Mouse (Mus musculus) CH12.LX (cell line): ENCODE data around the gene Haao. TPM values are rescaled to one million over a fixed set of nuclear protein-coding genes. Genes with fewer than 3 reads are reported as not detected.

ENCODE experiments used
- DNase-seq: peaks from one replicate; pipeline ENCODE4 v3.0.0-alpha.2; 2013; ENCODE audit errors: extremely low read depth
- H3K27ac ChIP-seq: 2 replicates; pipeline ENCODE4 v1.5.1; 2012; ENCODE audit warnings: low read depth, mild to moderate bottlenecking, control low read depth, moderate library complexity; ENCODE audit not compliant: insufficient read depth
- H3K27me3 ChIP-seq: replicated peaks from 2 replicates; pipeline ENCODE3; 2012; ENCODE audit warnings: inconsistent platforms
- H3K36me3 ChIP-seq, 2 experiments: replicated peaks in 1 of 2; 2 replicates each; pipeline versions ENCODE3 to v1.6.1; 2012; ENCODE audit warnings: inconsistent platforms in 1 of 2, low read length in 1 of 2, mild to moderate bottlenecking in 1 of 2, mixed read lengths in 1 of 2, moderate library complexity in 1 of 2; ENCODE audit not compliant: control insufficient read depth in 1 of 2, insufficient read depth in 1 of 2
- H3K4me1 ChIP-seq, 2 experiments: 2 replicates each; pipeline ENCODE4 v1.6.1; 2012; ENCODE audit warnings: inconsistent platforms in 1 of 2, moderate library complexity in 1 of 2; ENCODE audit not compliant: insufficient read depth in 2 of 2, control insufficient read depth in 1 of 2
- H3K4me2 ChIP-seq: 2 replicates; pipeline ENCODE4 v1.6.1; 2012; ENCODE audit warnings: low read depth, mild to moderate bottlenecking, control low read depth; ENCODE audit not compliant: poor library complexity, insufficient read depth, severe bottlenecking
- H3K4me3 ChIP-seq, 3 experiments: fragments of 150-350 bp in 1 of 3; sonication (generic) in 1 of 3; replicated peaks in 1 of 3; 2 replicates each; pipeline versions ENCODE3 to v1.5.1; 2011 to 2012; ENCODE audit warnings: low read depth in 2 of 3, low read length in 2 of 3, mild to moderate bottlenecking in 2 of 3, moderate library complexity in 2 of 3, control low read depth in 1 of 3, improper control_type of control experiment in 1 of 3, inconsistent platforms in 1 of 3, mixed read lengths in 1 of 3; ENCODE audit not compliant: poor library complexity in 1 of 3
- H3K79me2 ChIP-seq: replicated peaks from 2 replicates; pipeline ENCODE4 v1.6.1; 2012; ENCODE audit warnings: mild to moderate bottlenecking, moderate library complexity; ENCODE audit not compliant: control insufficient read depth, poor library complexity, insufficient read depth, severe bottlenecking; ENCODE audit errors: extremely low read depth
- H3K9ac ChIP-seq: 2 replicates; pipeline ENCODE4 v1.6.1; 2012; ENCODE audit warnings: low read depth, mild to moderate bottlenecking, control low read depth, moderate library complexity; ENCODE audit not compliant: insufficient read depth
- H3K9me3 ChIP-seq: replicated peaks from 2 replicates; pipeline ENCODE3; 2012; ENCODE audit warnings: low read length, inconsistent platforms, mixed read lengths
- BHLHE40 ChIP-seq: IDR thresholded peaks from 2 replicates; pipeline ENCODE4 v1.6.1; 2011; ENCODE audit warnings: mild to moderate bottlenecking, low read depth, low read length, improper control_type of control experiment
- CHD1 ChIP-seq: IDR thresholded peaks from 2 replicates; pipeline ENCODE4 v1.6.1; 2012; ENCODE audit warnings: low read depth, low read length, improper control_type of control experiment, inconsistent platforms
- CTCF ChIP-seq, 2 experiments: IDR thresholded peaks in 1 of 2; conservative IDR thresholded peaks in 1 of 2; 2 replicates each; pipeline ENCODE4 v1.5.1; 2011 to 2012; ENCODE audit warnings: low read depth in 2 of 2, low read length in 2 of 2, improper control_type of control experiment in 1 of 2, inconsistent platforms in 1 of 2, mild to moderate bottlenecking in 1 of 2, moderate library complexity in 1 of 2
- E2F4 ChIP-seq: IDR thresholded peaks from 2 replicates; pipeline ENCODE4 v1.6.1; 2011; ENCODE audit warnings: low read depth, low read length, improper control_type of control experiment; ENCODE audit not compliant: insufficient replicate concordance
- ETS1 ChIP-seq: conservative IDR thresholded peaks from 2 replicates; pipeline ENCODE4 v1.6.1; 2012; ENCODE audit warnings: low read depth, mild to moderate bottlenecking, inconsistent platforms, low read length, improper control_type of control experiment, moderate library complexity
- HCFC1 ChIP-seq: IDR thresholded peaks from 2 replicates; pipeline ENCODE4 v1.6.1; 2012; ENCODE audit warnings: low read depth, mild to moderate bottlenecking, inconsistent platforms, low read length, improper control_type of control experiment
- IRF4 ChIP-seq: IDR thresholded peaks from 2 replicates; pipeline ENCODE4 v1.6.1; 2014; ENCODE audit warnings: low read depth, mild to moderate bottlenecking, inconsistent platforms, low read length, improper control_type of control experiment
- JUN ChIP-seq: IDR thresholded peaks from 2 replicates; pipeline ENCODE4 v1.6.1; 2011; ENCODE audit warnings: low read depth, mild to moderate bottlenecking, low read length, improper control_type of control experiment, moderate library complexity; ENCODE audit not compliant: insufficient read depth
- JUND ChIP-seq: conservative IDR thresholded peaks from 2 replicates; pipeline ENCODE4 v1.6.1; 2011; ENCODE audit warnings: low read depth, low read length, improper control_type of control experiment
- MAFK ChIP-seq: IDR thresholded peaks from 2 replicates; pipeline ENCODE4 v1.6.1; 2011; ENCODE audit warnings: low read length, improper control_type of control experiment; ENCODE audit not compliant: insufficient replicate concordance
- MAX ChIP-seq: IDR thresholded peaks from 2 replicates; pipeline ENCODE4 v1.6.1; 2011; ENCODE audit warnings: low read length, improper control_type of control experiment
- MAZ ChIP-seq: IDR thresholded peaks from 2 replicates; pipeline ENCODE4 v1.6.1; 2012; ENCODE audit warnings: low read depth, mild to moderate bottlenecking, inconsistent platforms, low read length, improper control_type of control experiment, moderate library complexity
- MXI1 ChIP-seq: IDR thresholded peaks from 2 replicates; pipeline ENCODE4 v1.6.1; 2011; ENCODE audit warnings: mild to moderate bottlenecking, low read depth, low read length, improper control_type of control experiment
- MYC ChIP-seq: IDR thresholded peaks from 2 replicates; pipeline ENCODE4 v1.6.1; 2011; ENCODE audit warnings: low read depth, mild to moderate bottlenecking, improper control_type of control experiment, low read length
- NRF1 ChIP-seq: IDR thresholded peaks from 2 replicates; pipeline ENCODE4 v1.6.1; 2014; ENCODE audit warnings: low read depth, mild to moderate bottlenecking, inconsistent platforms, low read length, improper control_type of control experiment, moderate library complexity
- RAD21 ChIP-seq: IDR thresholded peaks from 2 replicates; pipeline ENCODE4 v1.6.1; 2011; ENCODE audit warnings: low read depth, mild to moderate bottlenecking, low read length, improper control_type of control experiment, moderate library complexity
- SMC3 ChIP-seq: IDR thresholded peaks from 2 replicates; pipeline ENCODE4 v1.6.1; 2011; ENCODE audit warnings: low read depth, low read length, improper control_type of control experiment
- TCF12 ChIP-seq: IDR thresholded peaks from 2 replicates; pipeline ENCODE4 v1.6.1; 2014; ENCODE audit warnings: low read depth, mild to moderate bottlenecking, inconsistent platforms, low read length, improper control_type of control experiment
- USF1 ChIP-seq: IDR thresholded peaks from 2 replicates; pipeline ENCODE4 v1.6.1; 2014; ENCODE audit warnings: low read depth, mild to moderate bottlenecking, inconsistent platforms, low read length, improper control_type of control experiment
- ZC3H11A ChIP-seq: IDR thresholded peaks from 2 replicates; pipeline ENCODE4 v1.6.1; 2012; ENCODE audit warnings: low read depth, mild to moderate bottlenecking, inconsistent platforms, low read length, improper control_type of control experiment
- ZKSCAN1 ChIP-seq: IDR thresholded peaks from 2 replicates; pipeline ENCODE4 v1.6.1; 2012; ENCODE audit warnings: low read depth, inconsistent platforms, low read length, improper control_type of control experiment, borderline replicate concordance
- dilution Hi-C: fragments of 300-500 bp; cut with MboI; formaldehyde crosslinking; loops from 2 replicates; pipeline ENCODE4 v1.14.3; 2020; ENCODE audit warnings: low sequenced_read_pairs; ENCODE audit not compliant: extremely low pct_unique_long_range_greater_than_20kb, extremely low pct_ligation_motif_present
- in situ Hi-C: fragments of 300-500 bp; cut with MboI; formaldehyde crosslinking; loops from 3 replicates; pipeline ENCODE4 v1.14.3; 2019; ENCODE audit warnings: low sequenced_read_pairs, low pct_ligation_motif_present, low pct_unique_long_range_greater_than_20kb, mixed read lengths
- polyA plus RNA-seq: library from polyadenylated mRNA; unstranded; fragments of >175 nt; gene quantifications from 2 replicates; pipeline ENCODE4 v1.2.1, GENCODE M21; 2012; ENCODE audit warnings: low read depth; ENCODE audit not compliant: insufficient read length
- total RNA-seq, 2 experiments: library from RNA; depleted of rRNA; stranded (reverse); fragments of 300-350 nt in 1 of 2; fragments of >200 nt in 1 of 2; gene quantifications; 2 replicates each; pipeline ENCODE4 v1.2.3; 2012 to 2014

The Haao gene
- total and polyA plus RNA-seq, 3 experiments, result 18.6 to 30.6 (median 19.1) TPM

DNA sequence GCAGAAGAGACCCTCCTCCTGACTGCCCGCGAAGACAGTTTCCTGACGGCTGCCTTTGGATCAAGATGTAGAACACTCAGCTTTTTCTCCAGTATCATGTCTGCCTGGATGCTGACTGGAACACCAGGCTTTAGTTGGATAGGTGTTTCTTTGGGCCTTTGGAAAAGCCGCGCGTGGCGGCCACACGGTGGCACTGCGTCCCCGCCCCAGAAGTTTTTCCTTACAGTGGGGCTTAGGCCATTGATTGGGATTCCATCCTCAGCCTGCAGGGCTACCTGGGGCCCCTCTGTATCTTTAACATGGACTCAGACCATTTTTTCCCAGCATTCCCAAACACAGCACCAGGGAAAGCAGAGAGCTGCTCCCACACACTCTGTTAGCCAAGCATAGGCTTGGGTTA is 18.8 kb upstream of the Haao start:
- Histone ChIP-seq H3K27ac (no peak overlapping the region), H3K9me3 (no peaks in the 10 kb centered on the region), H3K4me1 (peaks cover 3 to 10% of the 10 kb centered on the region in 2 experiments; a peak in 3 of 4 replicates), H3K4me3 (no peak overlapping the region), H3K36me3 (no peaks in the 10 kb centered on the region), H3K4me2 (no peak overlapping the region), H3K27me3 (no peaks in the 10 kb centered on the region), H3K79me2 (no peaks in the 10 kb centered on the region), H3K9ac (no peak overlapping the region)
- DNase-seq, result no peak
- TF ChIP-seq ZKSCAN1, result no peak
- no peak for TF ChIP-seq MAZ
- TF ChIP-seq MAX, result no peak
- TF ChIP-seq E2F4, result no peak
- TF ChIP-seq SMC3, result peak; percentile 24; the same call in 1 of the 2 replicates
- TF ChIP-seq MAFK, result no peak
- no peak for TF ChIP-seq TCF12
- no peak for TF ChIP-seq MYC
- TF ChIP-seq ETS1, result no peak
- TF ChIP-seq USF1, result no peak
- TF ChIP-seq BHLHE40, result no peak
- no peak for TF ChIP-seq CHD1
- no peak for TF ChIP-seq NRF1
- TF ChIP-seq CTCF (conservative IDR thresholded peaks at IDR 0.05 in 1 of 2, IDR thresholded peaks at IDR 0.05 in 1 of 2; ENCODE audit: low read depth in 2 of 2, low read length in 2 of 2), result peak in 1 of 2 experiments; percentile 57; a peak in 2 of 4 replicates
- no peak for TF ChIP-seq HCFC1
- TF ChIP-seq JUN, result no peak
- no peak for TF ChIP-seq IRF4
- TF ChIP-seq RAD21, result peak; percentile 39
- in situ Hi-C loops (loop anchor here (10.0 kb wide), 1 partner anchor 592 kb away; no protein-coding TSS in a partner anchor), dilution Hi-C loops (no loop called here)

DNA sequence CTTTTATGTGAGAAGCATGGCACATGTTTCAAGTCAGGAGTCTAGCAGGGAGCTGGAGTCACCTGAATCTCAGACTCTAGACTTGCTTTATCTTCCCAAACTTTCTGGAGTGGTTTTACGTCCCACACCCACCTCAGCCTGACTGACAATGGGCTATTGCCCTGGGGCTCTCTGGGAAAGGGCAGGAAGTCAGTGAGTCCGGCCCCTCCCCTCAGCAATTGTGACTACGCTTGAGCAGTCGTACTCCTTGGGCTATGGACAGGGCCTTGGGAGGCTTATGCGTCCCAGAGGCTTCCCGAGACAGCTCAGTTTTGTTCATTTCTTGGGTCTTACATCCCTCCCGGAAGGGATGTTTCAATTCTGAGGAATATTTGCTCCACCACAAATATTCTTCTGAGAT is 17.6 kb upstream of the Haao start:
- H3K4me1 ChIP-seq, result peaks cover 3 to 5% of the 10 kb centered on the region in 2 experiments; a peak in 3 of 4 replicates
- no peak overlapping the region for H3K9ac ChIP-seq
- no peaks in the 10 kb centered on the region for H3K79me2 ChIP-seq
- no peak for TF ChIP-seq CHD1
- TF ChIP-seq MXI1, result no peak
- TF ChIP-seq JUND, result no peak
- no peak for TF ChIP-seq ZC3H11A
- no peak for TF ChIP-seq TCF12
- H3K36me3 ChIP-seq, result no peaks in the 10 kb centered on the region
- no peak overlapping the region for H3K4me2 ChIP-seq
- no peak overlapping the region for H3K27ac ChIP-seq
- no peak overlapping the region for H3K4me3 ChIP-seq
- H3K27me3 ChIP-seq, result no peaks in the 10 kb centered on the region
- H3K9me3 ChIP-seq, result no peaks in the 10 kb centered on the region
- dilution Hi-C loops (no loop called here), in situ Hi-C loops (loop anchor here (10.0 kb wide), 1 partner anchor 591 kb away; no protein-coding TSS in a partner anchor)
- DNase-seq, result no peak
